Mouse (Mus musculus) liver, embryonic 14.5 days (tissue): ENCODE data around the gene Phf23. TPM values are rescaled to one million over a fixed set of nuclear protein-coding genes. Genes with fewer than 3 reads are reported as not detected.
"Not testable (repeated sequence)": the region's sequence is repeated elsewhere in the genome, so short reads cannot be mapped to it uniquely, and the experiment has no call there.

Source experiments
- ATAC-seq: fragments of 200-750 bp; cut with Nextera tagmentation; 2 replicates; pipeline ENCODE4 v1.8.0; 2017; ENCODE audit warnings: moderate number of reproducible peaks, mild to moderate bottlenecking, moderate library complexity; ENCODE audit not compliant: insufficient read depth
- DNase-seq, 3 experiments: peaks; one replicate each; pipeline ENCODE4 v3.0.0-alpha.2; 2012 to 2013; ENCODE audit warnings: low read depth in 3 of 3, low spot score in 3 of 3
- H3K27ac ChIP-seq: fragments of 300-500 bp; sonication (generic); 2 replicates; pipeline ENCODE4 v1.5.1; 2014; ENCODE audit warnings: moderate library complexity, mild to moderate bottlenecking, control low read depth, inconsistent platforms
- H3K27me3 ChIP-seq: fragments of 300-500 bp; sonication (generic); 2 replicates; pipeline ENCODE4 v1.6.1; 2014; ENCODE audit warnings: mild to moderate bottlenecking, low read length, moderate library complexity; ENCODE audit not compliant: control insufficient read depth, insufficient read depth
- H3K36me3 ChIP-seq: fragments of 300-500 bp; sonication (generic); replicated peaks from 2 replicates; pipeline ENCODE4 v1.6.1; 2014; ENCODE audit warnings: low read depth; ENCODE audit not compliant: control insufficient read depth, insufficient read depth
- H3K4me1 ChIP-seq, 2 experiments: fragments of 200-500 bp in 1 of 2; fragments of 300-500 bp in 1 of 2; sonication (generic) in 1 of 2; replicated peaks; 2 replicates each; pipeline ENCODE4 v1.6.1; 2012 to 2014; ENCODE audit warnings: antibody characterized with exemption in 1 of 2, inconsistent platforms in 1 of 2, low read length in 1 of 2; ENCODE audit not compliant: control insufficient read depth in 2 of 2, insufficient read depth in 2 of 2
- H3K4me2 ChIP-seq: fragments of 300-500 bp; sonication (generic); 2 replicates; pipeline ENCODE4 v1.6.1; 2014; ENCODE audit warnings: low read depth, mild to moderate bottlenecking, control low read depth, moderate library complexity
- H3K4me3 ChIP-seq, 2 experiments: fragments of 200-500 bp in 1 of 2; fragments of 300-500 bp in 1 of 2; sonication (generic) in 1 of 2; 2 replicates each; pipeline ENCODE4 v1.5.1; 2012 to 2014; ENCODE audit warnings: low read depth in 2 of 2, low read length in 2 of 2, mild to moderate bottlenecking in 2 of 2, control low read depth in 1 of 2, inconsistent platforms in 1 of 2, moderate library complexity in 1 of 2; ENCODE audit not compliant: insufficient read depth in 1 of 2
- H3K9ac ChIP-seq: fragments of 300-500 bp; sonication (generic); replicated peaks from 2 replicates; pipeline ENCODE4 v1.6.1; 2014; ENCODE audit warnings: mild to moderate bottlenecking, control low read depth, moderate library complexity
- H3K9me3 ChIP-seq: fragments of 300-500 bp; sonication (generic); 2 replicates; pipeline ENCODE4 v1.6.1; 2016; ENCODE audit warnings: low read length, mixed read lengths; ENCODE audit not compliant: control insufficient read depth
- CTCF ChIP-seq: IDR thresholded peaks from 2 replicates; pipeline ENCODE4 v1.5.1; 2016; ENCODE audit warnings: antibody characterized with exemption, low read depth, control low read depth
- EP300 ChIP-seq: IDR thresholded peaks from 2 replicates; pipeline ENCODE4 v1.6.1; 2016; ENCODE audit warnings: antibody characterized with exemption, low read depth
- WGBS: fragments of 180-500 bp; shearing (Covaris S2); extraction: QIAGEN DNeasy Blood & Tissue Kit; methylation state at CpG from one replicate; pipeline ENCODE4 v1.1.7; 2014; ENCODE audit not compliant: insufficient replicate concordance; 5-methylcytosine and 5-hydroxymethylcytosine counted together
- polyA plus RNA-seq, 2 experiments: library from polyadenylated mRNA; depleted of rRNA in 1 of 2; stranded (reverse) in 1 of 2; unstranded in 1 of 2; fragments of >200 nt; fragmentation: Nextera tagmentation in 1 of 2; extraction: Ambion mirVana in 1 of 2; gene quantifications; 2 replicates each; pipeline versions ENCODE4 v1.2.1 to v1.2.3; 2012 to 2014

The Phf23 gene
- polyA plus RNA-seq, 2 experiments, result 12.1 to 14.8 TPM

- H3K27ac ChIP-seq, result peak overlapping the region; percentile 77
Observed at GRCm38 (mm10) chr11:69948763-69949150, 46.8 kb upstream of the Phf23 start.

GRCm38 (mm10) chr11:69950807-69951459, 44.6 kb upstream of the Phf23 start:
- TF ChIP-seq CTCF (peak; percentile 66), EP300 (no peak)
- 38% methylated on average over 4 of the region's 4 CpGs for WGBS
- Histone ChIP-seq H3K4me3 (no peak overlapping the region), H3K4me1 (peaks cover 11 to 19% of the 10 kb centered on the region in 2 experiments), H3K9me3 (no peaks in the 10 kb centered on the region), H3K27me3 (no peaks in the 10 kb centered on the region; the same call in 1 of the 2 replicates), H3K36me3 (no peaks in the 10 kb centered on the region), H3K27ac (no peak overlapping the region), H3K4me2 (no peak overlapping the region), H3K9ac (no peak overlapping the region)
- ATAC-seq (no peak), DNase-seq (no peak)

More at GRCm38 (mm10) chr11:69948763-69949150, 46.8 kb upstream of the Phf23 start:
- DNase-seq (peak; percentile 78 to 84 (median 79)), ATAC-seq (peak; percentile 33)
- H3K36me3 ChIP-seq, result peaks cover 21% of the 10 kb centered on the region
- H3K9me3 ChIP-seq, result no peaks in the 10 kb centered on the region
- peaks cover 20 to 27% of the 10 kb centered on the region in 2 experiments for H3K4me1 ChIP-seq
- no peak for TF ChIP-seq EP300
- TF ChIP-seq CTCF, result peak; percentile 99
- H3K27me3 ChIP-seq, result no peaks in the 10 kb centered on the region; the same call in 1 of the 2 replicates
- 2% methylated on average over 14 of the region's 14 CpGs for WGBS
- peak overlapping the region; percentile 72 for H3K9ac ChIP-seq
- peak overlapping the region; percentile 63 to 88 for H3K4me3 ChIP-seq
- peak overlapping the region; percentile 83 for H3K4me2 ChIP-seq

GRCm38 (mm10) chr11:69952274-69952673, 43.3 kb upstream of the Phf23 start:
- Histone ChIP-seq H3K4me3 (no peak overlapping the region), H3K9ac (no peak overlapping the region), H3K4me2 (no peak overlapping the region), H3K27me3 (no peaks in the 10 kb centered on the region; the same call in 1 of the 2 replicates), H3K36me3 (no peaks in the 10 kb centered on the region), H3K4me1 (peaks cover 8% of the 10 kb centered on the region in 2 experiments), H3K27ac (no peak overlapping the region), H3K9me3 (no peaks in the 10 kb centered on the region)
- WGBS, result 26% methylated on average over 1 of the region's 1 CpGs
- no peak for ATAC-seq
- no peak for DNase-seq
- TF ChIP-seq CTCF (peak; percentile 46), EP300 (no peak)

- no peak for TF ChIP-seq EP300
- TF ChIP-seq CTCF, result no peak
- DNase-seq (no peak), ATAC-seq (no peak)
- peaks cover 4 to 6% of the 10 kb centered on the region in 2 experiments for H3K4me1 ChIP-seq
- H3K36me3 ChIP-seq, result no peaks in the 10 kb centered on the region
- no peak overlapping the region for H3K4me3 ChIP-seq
- no peaks in the 10 kb centered on the region for H3K9me3 ChIP-seq
- no peak overlapping the region for H3K27ac ChIP-seq
- no peak overlapping the region for H3K4me2 ChIP-seq
- no peak overlapping the region for H3K9ac ChIP-seq
- WGBS, result 35% methylated on average over 11 of the region's 11 CpGs
- H3K27me3 ChIP-seq, result peaks cover 2% of the 10 kb centered on the region
Observed at GRCm38 (mm10) chr11:69953267-69953915, 42.2 kb upstream of the Phf23 start.

- not testable (repeated sequence) for H3K36me3 ChIP-seq, H3K4me1 ChIP-seq, ATAC-seq, DNase-seq, H3K27me3 ChIP-seq, H3K9ac ChIP-seq, H3K4me3 ChIP-seq, H3K4me2 ChIP-seq, H3K9me3 ChIP-seq, H3K27ac ChIP-seq
- 0 out of 2 replicates have a peak, but pooled peaks have one; percentile 10 for TF ChIP-seq CTCF
- 73% methylated on average over 4 of the region's 4 CpGs for WGBS
Observed at GRCm38 (mm10) chr11:69955618-69956017, 40.0 kb upstream of the Phf23 start.
